Mouse (Mus musculus): ENCODE data around the gene Optc.
A peak's percentile ranks its signal among the peaks of the same experiment; 100 is the strongest.

The Optc gene

DNA sequence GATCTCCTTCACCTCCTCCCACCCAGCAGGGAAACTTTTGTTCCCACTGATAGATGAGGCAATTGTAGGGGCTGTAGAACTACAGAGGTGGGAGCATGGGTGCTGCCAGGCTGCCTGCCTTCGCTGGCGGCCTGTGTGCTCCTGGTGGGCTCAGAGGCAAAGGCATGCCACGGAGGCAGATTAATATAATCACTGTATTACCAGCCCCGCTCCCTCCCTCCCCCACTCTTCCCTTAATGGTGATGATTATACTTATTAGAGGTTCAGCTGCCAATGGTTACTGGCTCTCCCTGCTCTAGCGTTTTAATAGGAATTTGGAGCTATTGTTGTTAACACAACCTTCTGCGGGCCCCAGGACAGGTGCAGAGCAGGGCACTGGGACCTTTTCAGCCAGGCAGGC, 26.0 kb downstream of the Optc start:
- DNase-seq = no peak

DNA sequence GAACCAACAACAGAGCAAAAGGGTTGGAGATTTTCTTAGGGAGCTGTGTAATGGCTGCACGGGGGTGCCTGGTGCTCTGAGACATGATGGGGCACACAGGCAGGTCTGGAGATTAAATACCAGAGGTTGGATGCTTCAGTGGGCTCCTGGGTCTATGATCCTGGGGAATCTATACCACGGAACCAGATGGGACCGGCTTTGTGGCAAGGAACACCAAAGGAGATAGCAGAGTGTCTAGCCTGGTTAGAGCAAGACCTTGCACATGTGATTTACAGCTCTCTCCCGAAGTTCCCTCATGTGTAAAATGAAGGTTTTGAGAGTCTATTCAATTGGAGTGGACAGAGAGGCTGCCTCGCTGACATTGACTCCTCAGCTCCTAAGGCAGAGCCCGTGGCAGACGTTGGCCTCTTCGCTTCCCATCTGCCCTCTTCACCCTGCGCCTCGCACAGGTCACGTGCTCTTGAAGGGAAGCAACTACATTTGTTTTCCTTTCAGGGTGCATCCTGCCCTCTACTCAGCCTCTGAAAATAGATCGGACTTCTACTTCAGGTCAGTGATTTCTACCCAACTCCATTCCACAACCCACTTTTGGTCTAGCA, 28.9 kb downstream of the Optc start:
- DNase-seq = peak; percentile 39

DNA sequence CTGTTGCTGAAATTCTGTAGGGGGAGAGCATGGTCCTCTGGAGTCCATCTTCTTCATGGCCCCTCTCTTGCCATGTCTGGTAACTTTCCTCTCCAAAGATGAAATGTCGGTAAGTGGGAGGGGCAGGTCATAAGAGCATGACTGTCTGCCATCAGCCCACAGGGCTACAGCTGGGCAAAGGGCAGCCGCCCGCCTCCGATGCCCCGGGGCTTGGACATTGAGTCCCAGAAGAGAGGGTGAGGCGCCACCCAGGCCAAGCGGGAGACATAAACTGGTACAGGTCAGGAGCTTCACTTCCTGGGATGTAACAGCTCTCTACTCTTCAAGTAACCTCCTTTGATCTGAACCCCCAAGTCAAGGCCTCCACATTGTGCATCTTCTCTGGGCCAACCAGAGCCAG, 30.9 kb downstream of the Optc start:
- peak; percentile 57 for DNase-seq

DNA sequence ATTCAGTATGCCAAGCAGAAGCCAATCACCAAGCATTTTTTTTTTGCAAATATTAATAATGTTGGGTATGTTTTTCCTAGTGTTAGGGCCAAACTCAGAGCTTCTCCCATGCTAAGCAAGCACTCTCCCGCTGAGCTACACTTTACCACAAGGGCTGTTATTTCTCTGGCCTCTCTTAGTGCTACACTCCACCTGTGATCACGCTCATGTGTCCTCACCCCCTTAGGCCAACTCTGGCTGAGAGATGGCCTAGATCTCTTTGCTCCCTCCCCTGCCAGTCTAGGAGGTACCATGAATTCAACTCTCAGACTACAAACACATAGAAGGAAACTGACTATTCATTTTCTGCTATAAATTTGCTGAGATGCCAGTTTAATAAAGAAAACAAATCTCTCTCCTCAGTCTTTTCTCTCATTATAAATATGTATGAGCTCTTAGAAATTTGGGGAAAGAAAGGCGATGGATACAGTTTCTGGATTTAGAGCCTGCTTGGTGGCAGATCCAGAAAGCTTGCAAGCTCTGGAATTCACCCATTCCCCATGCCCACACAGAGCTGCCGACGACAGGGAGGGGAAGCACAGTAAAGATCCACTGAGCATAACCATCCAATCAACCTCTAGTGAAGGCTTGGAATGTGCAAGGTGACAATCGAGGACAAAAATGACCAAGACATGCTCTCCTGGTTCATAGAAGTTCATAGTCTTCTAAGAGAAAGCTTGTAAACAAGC, 34.5 kb downstream of the Optc start:
- DNase-seq = no peak

DNA sequence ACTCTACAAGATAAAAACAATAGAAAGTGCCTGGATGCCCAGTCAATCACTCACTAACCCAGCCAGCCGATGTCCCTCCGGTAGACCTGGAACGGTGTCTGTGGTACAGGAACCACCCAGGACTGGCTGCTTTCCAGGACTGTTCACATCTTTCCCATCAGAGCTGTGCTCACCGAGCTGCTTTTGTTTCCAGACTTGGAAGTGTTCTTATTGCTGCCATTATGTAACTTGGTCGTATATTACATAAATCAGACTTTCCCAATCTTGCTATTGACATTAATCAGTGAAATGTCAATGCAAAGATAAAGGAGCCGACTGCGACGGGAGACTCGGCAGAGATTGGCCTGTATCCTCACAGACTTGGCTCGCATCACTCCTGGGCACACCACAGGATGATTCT, 36.6 kb downstream of the Optc start:
- no peak for DNase-seq

DNA sequence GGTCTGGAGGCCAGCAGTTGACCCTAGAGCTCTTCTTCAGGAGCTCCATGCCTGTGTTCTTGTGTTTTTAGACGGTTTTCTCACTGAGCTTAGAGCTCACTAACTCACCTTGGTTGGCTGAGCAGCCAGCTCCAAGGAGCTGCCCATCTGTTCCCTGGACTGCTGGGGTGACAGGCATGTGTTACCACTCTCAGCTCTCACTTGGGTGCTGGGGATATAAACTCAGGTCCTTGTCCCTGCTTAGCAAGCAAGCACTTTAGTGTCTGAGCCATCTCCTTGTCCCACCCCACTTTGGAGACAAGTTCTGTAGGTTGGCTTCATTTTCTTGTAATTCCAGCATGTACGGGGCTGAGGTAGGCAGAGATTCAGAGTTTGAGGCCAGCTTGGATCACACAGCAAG, 38.6 kb downstream of the Optc start:
- DNase-seq = no peak

DNA sequence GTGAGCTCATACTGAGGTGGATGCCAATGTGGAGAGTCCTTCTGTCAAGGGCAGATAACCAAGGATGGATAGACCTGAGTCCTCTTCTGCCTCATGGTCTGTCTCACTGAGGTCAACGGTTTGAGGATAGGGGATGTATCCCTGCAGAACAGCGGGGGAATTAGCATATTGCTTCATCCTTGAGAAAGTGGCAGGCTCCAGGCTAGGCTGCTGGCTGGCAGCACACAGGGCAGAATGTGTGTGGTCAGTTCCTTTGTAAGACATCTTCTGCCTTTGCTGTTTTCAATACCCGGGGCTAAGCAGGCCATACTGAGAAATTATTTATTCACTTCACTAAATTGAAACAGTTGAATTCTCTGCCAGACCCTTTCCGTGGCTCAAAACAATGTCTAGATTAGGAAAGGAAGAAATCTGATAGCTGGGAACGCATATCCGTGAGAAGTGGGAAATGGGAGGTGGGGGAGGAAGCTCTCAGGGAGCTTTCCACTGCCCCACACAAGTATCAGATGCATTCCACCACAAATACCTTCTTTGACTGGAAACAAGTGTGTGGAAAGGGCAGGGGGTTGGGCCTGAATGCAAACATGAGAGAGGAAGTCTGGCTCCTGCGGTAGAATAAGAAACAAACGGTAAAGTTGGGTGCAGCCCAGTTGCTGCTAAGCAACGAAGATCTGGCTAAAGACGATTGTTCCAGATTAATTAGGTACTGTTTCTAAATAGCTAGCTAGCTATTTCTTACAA, 44.4 kb downstream of the Optc start:
- DNase-seq = no peak

DNA sequence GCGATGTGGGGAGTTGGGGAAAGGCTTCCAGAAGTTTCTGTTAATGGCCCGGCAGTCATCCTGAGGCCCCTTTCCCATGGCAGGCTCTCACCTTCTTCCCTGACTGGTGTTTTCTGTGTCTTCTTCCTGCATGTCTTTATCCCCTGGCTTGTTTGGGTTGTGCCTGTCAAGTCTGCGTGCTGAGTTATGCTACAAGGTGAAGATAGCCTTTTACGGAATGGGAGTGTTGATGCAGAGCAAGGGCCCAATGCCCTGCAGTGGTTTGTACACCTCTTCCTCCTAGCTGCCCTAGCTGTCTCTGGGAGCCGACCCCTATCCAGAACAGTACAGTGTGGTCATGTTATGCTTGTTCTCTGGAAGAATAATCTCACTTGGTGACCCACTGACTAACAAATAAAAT, 46.8 kb downstream of the Optc start:
- no peak for DNase-seq

DNA sequence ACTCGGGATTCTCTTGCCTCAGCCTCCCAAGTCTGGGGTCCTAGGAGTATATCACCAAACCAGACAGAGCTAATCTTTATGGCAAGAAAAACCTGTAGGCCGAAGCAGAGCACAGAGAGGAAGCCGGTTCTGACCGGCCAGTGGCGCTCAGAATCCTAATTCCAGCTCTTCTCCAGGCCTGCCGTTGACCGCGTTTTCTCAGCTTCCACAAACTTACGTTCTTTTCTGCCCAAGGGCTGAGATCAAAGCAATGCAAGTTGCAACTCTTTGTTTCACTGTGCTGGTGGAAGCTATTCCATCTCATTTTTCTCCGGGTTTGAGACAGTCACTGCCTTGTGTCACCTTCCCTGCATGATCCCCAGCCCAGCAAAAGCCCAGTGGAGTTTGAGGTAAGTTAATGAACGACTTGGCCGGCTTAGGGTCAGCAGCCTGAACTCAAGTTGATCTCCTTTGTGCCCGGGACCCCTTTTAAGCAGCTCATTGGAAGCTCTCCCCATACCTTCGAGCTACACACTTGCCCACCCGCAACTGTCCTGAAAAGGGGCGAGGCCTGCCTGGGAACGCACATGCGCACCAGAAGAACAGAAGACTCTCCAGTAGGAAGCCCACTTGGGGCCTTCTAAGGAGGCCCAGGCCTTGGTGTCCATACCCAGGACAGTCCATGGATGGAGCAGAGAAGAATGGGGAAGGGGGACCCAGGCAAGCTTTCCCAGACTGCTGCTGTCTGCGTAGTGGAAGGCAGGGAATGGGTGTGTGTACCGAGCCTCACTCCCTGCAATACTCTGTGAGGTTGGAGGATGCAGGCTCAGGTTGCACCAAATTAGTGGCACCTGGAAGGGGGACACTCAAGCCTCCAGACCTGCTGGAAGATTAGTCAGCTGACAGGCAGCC, 47.7 kb downstream of the Optc start:
- peak; percentile 53 for DNase-seq

DNA sequence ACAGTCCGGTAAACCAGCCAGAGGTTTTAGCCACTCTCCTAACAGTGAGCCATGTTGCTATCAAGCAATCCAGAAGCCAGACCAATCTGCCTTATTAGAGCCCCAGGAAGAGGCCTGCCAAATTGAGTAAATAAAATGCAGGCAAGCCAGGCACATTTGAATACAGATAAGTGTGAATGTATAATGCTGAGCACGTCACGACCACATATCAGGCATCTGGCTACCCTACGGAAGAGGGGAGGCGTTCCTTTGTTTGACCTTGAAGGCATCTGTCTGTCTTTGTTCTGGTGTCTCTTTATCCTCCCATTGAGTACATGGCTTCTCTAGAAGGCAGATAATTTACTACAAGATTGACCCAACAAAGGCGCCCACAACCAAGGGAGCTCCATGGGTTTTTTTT, 48.5 kb downstream of the Optc start:
- no peak for DNase-seq

DNA sequence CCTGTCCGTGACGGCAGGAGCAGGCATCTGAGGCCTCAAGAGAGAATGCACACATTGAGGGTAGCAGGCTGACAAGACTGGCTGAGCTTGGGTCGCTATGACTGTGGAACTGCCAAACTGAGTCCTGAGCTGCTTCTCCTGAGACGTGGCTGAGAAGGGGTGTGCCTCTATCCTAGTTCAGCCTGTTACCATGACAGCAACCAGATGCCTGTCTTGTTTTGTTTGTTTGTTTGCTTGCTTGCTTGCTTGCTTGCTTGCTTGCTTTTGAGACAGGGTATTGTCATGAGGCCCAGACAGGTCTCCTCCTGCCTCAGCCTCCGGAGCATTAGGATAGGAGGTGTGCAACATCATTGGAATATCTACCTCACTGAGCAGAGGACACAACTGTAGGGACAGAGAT, 50.0 kb downstream of the Optc start:
- no peak for DNase-seq

DNA sequence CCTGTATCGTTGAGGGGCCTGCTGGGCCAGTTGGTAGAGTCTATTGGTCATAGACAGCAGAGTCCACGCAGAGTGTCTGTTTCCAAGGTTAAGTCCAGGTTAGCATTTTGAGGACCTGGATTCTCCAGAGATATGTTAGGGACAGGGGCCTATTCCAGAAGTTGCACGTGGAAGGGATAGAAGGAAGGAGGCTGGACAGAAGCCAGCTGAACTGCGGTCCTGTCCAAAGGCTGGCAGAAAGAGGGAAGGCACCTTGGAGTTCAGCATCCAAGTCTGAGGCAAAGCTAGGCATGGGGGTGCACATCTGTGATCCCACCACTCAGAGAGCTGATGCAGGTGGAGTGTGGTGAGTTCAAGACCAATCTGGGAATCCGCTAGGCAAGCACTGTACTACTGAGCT, 50.6 kb downstream of the Optc start:
- peak; percentile 40 for DNase-seq

DNA sequence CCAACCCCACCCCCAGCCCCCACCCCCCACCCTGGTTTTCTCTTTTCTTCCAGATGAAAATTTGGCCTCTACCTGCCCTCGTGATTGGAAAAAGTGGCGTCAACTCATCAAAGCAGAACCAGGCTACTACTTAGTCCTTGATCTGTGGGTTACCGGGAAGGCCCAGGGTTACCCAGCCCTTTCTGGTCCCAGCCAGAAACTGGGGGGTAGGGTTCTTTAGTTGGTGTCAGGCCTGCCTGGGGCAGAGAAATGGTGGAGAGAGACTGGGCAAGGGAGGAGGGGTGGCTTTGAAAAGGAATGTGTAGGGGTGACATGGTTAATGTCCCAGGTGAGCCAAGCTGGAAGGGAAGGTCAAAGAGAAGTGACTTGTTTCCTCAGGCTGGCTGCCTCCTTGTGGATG, 51.1 kb downstream of the Optc start:
- peak; percentile 53 for DNase-seq

DNA sequence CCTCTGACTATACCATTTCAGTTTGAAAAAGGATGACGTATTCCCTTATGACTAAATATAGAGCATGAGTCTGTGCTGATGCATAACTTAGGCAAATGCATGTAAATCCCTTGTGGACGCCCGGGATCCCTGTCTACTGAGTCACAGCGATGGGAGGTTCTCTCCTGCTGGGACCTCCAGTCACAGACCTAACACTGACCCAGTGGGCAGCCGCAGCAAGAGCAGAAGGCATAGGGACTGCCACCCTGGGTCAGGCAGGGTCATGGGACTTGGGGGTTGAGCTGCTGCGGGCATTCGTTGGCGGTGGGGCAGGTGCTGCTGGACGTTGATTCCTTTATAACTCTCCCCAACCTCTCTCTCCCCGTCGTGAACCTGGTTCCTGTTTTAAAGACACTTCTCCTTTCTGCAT, 51.7 kb downstream of the Optc start:
- no peak for DNase-seq

DNA sequence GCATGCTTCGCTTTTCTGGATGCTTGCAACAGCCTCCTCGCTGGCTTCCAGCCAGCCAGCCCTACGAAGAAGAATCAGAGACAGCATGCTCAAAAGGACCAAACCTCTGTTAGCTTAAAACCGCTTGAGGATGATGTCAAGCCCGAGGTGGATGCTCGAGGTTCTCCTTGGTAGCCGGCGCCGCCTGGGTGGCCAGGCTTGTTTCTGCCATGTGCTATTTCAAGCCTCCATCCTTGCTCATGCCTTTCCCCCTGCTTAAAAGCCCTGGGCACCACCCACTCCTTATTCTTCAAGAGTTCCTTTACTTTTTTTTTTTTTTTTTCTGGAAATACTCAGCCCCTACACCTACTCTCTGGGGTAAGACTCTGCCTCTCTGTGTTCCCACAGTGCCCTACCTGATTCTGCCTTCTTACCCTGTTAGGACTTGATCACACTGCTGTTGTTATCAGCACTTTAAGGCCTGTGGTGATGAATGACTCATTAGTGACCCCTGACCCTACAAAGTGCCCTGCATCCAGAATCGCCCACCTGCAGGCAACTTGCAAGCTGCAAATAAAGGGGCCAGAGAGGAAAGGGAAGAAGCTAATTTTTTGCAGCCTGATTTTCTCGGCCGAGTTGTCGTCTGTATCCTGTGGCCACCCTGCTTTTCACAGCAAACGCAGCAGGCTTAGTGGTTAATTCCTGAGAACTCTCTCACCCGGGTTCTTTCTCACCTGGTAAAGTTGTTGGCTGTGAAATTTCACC, 52.4 kb downstream of the Optc start:
- peak; percentile 30 for DNase-seq

DNA sequence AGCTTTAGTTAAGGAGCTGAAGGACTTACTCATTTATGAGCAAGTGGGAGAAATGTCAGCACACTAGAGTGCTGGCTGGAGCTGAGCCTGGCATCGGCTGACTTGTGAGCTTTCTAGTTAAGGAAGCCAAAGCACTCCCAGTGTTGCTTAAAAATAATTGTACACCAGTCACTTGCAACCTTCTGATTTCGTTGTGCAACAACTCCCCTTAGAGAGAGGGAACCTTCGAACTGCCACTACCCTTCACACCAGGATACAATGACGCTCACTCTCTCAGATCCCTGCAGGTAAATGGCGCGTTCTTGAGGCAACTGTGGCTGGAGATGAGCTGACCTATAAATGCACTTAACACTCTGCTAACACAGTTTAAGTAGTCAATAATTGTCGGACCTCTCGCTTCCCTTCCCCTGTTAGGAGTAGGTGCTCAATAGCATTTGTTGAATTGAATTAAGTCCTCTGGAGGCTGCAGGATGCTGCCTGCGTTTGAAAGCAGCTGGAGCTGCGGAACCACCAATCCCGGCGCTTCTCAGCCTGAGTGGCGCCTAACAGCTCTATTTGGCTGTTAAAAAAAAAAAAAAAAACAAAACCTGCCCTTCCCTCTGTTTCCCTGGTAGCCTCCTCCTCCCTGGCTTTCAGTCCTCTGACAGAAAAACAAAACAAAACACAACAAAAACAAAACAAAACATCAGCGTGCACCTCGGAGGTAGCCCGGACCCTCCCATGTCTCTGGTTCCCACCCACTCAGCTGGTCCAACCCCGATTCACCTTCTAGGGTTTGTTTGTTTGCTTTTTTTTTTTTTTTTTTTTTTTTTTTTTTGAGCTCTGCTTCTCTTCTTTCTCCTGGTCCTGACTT, 53.2 kb downstream of the Optc start:
- peak; percentile 28 for DNase-seq

All from kidney, adult 18-20 months (tissue).